Mouse (Mus musculus) neural tube, embryonic 14.5 days (tissue): ENCODE data around the gene Ppp1r35. TPM values are rescaled to one million over a fixed set of nuclear protein-coding genes. Genes with fewer than 3 reads are reported as not detected.

ENCODE experiments used
- ATAC-seq: fragments of 200-750 bp; cut with Nextera tagmentation; 2 replicates; pipeline ENCODE4 v1.8.0; 2017; ENCODE audit warnings: low read depth, mild to moderate bottlenecking, moderate TSS enrichment, moderate library complexity
- H3K27ac ChIP-seq: fragments of 300-500 bp; sonication (generic); 2 replicates; pipeline ENCODE4 v1.5.1; 2014; ENCODE audit warnings: low read depth, mild to moderate bottlenecking, control low read depth, low read length, moderate library complexity, mixed read lengths
- H3K27me3 ChIP-seq: fragments of 300-500 bp; sonication (generic); 2 replicates; pipeline ENCODE4 v1.6.1; 2014; ENCODE audit warnings: low read length; ENCODE audit not compliant: control insufficient read depth, insufficient read depth
- H3K36me3 ChIP-seq: fragments of 300-500 bp; sonication (generic); 2 replicates; pipeline ENCODE4 v1.6.1; 2014; ENCODE audit warnings: low read length, mixed read lengths; ENCODE audit not compliant: control insufficient read depth, insufficient read depth
- H3K4me1 ChIP-seq: fragments of 300-500 bp; sonication (generic); 2 replicates; pipeline ENCODE4 v1.6.1; 2014; ENCODE audit warnings: low read length; ENCODE audit not compliant: control insufficient read depth, insufficient read depth
- H3K4me2 ChIP-seq: fragments of 300-500 bp; sonication (generic); 2 replicates; pipeline ENCODE4 v1.6.1; 2014; ENCODE audit warnings: mild to moderate bottlenecking, low read depth, low read length, control low read depth
- H3K4me3 ChIP-seq: fragments of 300-500 bp; sonication (generic); 2 replicates; pipeline ENCODE4 v1.5.1; 2014; ENCODE audit warnings: low read depth, low read length, control low read depth, mixed read lengths
- H3K9ac ChIP-seq: fragments of 300-500 bp; sonication (generic); replicated peaks from 2 replicates; pipeline ENCODE4 v1.6.1; 2014; ENCODE audit warnings: low read depth, mild to moderate bottlenecking, control low read depth, low read length, mixed read lengths
- H3K9me3 ChIP-seq: fragments of 300-500 bp; sonication (generic); 2 replicates; pipeline ENCODE4 v1.6.1; 2016; ENCODE audit warnings: low read length; ENCODE audit not compliant: control insufficient read depth
- WGBS: fragments of 180-500 bp; shearing (Covaris S2); extraction: QIAGEN DNeasy Blood & Tissue Kit; methylation state at CpG from one replicate; pipeline ENCODE4 v1.1.7; 2014; 5-methylcytosine and 5-hydroxymethylcytosine counted together
- polyA plus RNA-seq: library from polyadenylated mRNA; unstranded; fragments of >200 nt; fragmentation: Nextera tagmentation; extraction: Ambion mirVana; gene quantifications from 2 replicates; pipeline ENCODE4 v1.2.1, GENCODE M21; 2014

Ppp1r35 gene
- polyA plus RNA-seq, 1 experiment from 2014 or later = 43.7 TPM

GRCm38 (mm10) chr5:137808316-137808715, 29.7 kb downstream of the Ppp1r35 start:
- Histone ChIP-seq H3K9me3 (no peaks in the 10 kb centered on the region), H3K36me3 (no peaks in the 10 kb centered on the region), H3K27me3 (no peaks in the 10 kb centered on the region), H3K4me3 (no peak overlapping the region), H3K4me1 (no peaks in the 10 kb centered on the region), H3K4me2 (no peak overlapping the region), H3K9ac (no peak overlapping the region), H3K27ac (no peak overlapping the region)
- WGBS = 88% methylated on average over 5 of the region's 5 CpGs
- no peak for ATAC-seq

- no peak overlapping the region for H3K4me2 ChIP-seq
- H3K27me3 ChIP-seq = no peaks in the 10 kb centered on the region
- H3K4me1 ChIP-seq = no peaks in the 10 kb centered on the region
- no peak for ATAC-seq
- no peaks in the 10 kb centered on the region for H3K9me3 ChIP-seq
- H3K36me3 ChIP-seq = no peaks in the 10 kb centered on the region
- H3K27ac ChIP-seq = no peak overlapping the region
- no peak overlapping the region for H3K9ac ChIP-seq
- H3K4me3 ChIP-seq = no peak overlapping the region
- 80% methylated on average over 4 of the region's 4 CpGs for WGBS
Observed at GRCm38 (mm10) chr5:137817466-137818222, 39.0 kb downstream of the Ppp1r35 start.

- H3K36me3 ChIP-seq = no peaks in the 10 kb centered on the region
- no peaks in the 10 kb centered on the region for H3K27me3 ChIP-seq
- no peak for ATAC-seq
- no peak overlapping the region for H3K27ac ChIP-seq
- H3K4me3 ChIP-seq = no peak overlapping the region
- WGBS = 72% methylated on average over 4 of the region's 4 CpGs
- no peaks in the 10 kb centered on the region for H3K4me1 ChIP-seq
- H3K9me3 ChIP-seq = no peaks in the 10 kb centered on the region
- H3K4me2 ChIP-seq = no peak overlapping the region
- H3K9ac ChIP-seq = no peak overlapping the region
Observed at GRCm38 (mm10) chr5:137822126-137822525, 43.5 kb downstream of the Ppp1r35 start.

GRCm38 (mm10) chr5:137822602-137823001, 44.0 kb downstream of the Ppp1r35 start:
- H3K27me3 ChIP-seq = no peaks in the 10 kb centered on the region
- H3K36me3 ChIP-seq = no peaks in the 10 kb centered on the region
- H3K4me2 ChIP-seq = no peak overlapping the region
- H3K9me3 ChIP-seq = no peaks in the 10 kb centered on the region
- no peak overlapping the region for H3K4me3 ChIP-seq
- 83% methylated on average over 1 of the region's 1 CpGs for WGBS
- H3K9ac ChIP-seq = no peak overlapping the region
- H3K4me1 ChIP-seq = no peaks in the 10 kb centered on the region
- no peak overlapping the region for H3K27ac ChIP-seq
- no peak for ATAC-seq

GRCm38 (mm10) chr5:137823455-137824045, 44.9 kb downstream of the Ppp1r35 start:
- Histone ChIP-seq H3K27ac (no peak overlapping the region), H3K27me3 (no peaks in the 10 kb centered on the region), H3K9ac (no peak overlapping the region), H3K9me3 (no peaks in the 10 kb centered on the region), H3K36me3 (no peaks in the 10 kb centered on the region), H3K4me2 (no peak overlapping the region), H3K4me3 (no peak overlapping the region), H3K4me1 (no peaks in the 10 kb centered on the region)
- no peak for ATAC-seq
- 93% methylated on average over 6 of the region's 6 CpGs for WGBS

GRCm38 (mm10) chr5:137825030-137825429, 46.4 kb downstream of the Ppp1r35 start:
- H3K4me1 ChIP-seq = no peaks in the 10 kb centered on the region
- WGBS = 89% methylated on average over 3 of the region's 3 CpGs
- ATAC-seq = no peak

GRCm38 (mm10) chr5:137825971-137826370, 47.3 kb downstream of the Ppp1r35 start:
- Histone ChIP-seq H3K9me3 (no peaks in the 10 kb centered on the region), H3K27ac (no peak overlapping the region), H3K36me3 (no peaks in the 10 kb centered on the region), H3K4me1 (no peaks in the 10 kb centered on the region), H3K9ac (no peak overlapping the region), H3K4me3 (no peak overlapping the region), H3K27me3 (no peaks in the 10 kb centered on the region), H3K4me2 (no peak overlapping the region)
- WGBS = 88% methylated on average over 2 of the region's 2 CpGs
- ATAC-seq = no peak

More at GRCm38 (mm10) chr5:137825030-137825429, 46.4 kb downstream of the Ppp1r35 start:
- H3K9ac ChIP-seq = no peak overlapping the region
- no peak overlapping the region for H3K4me3 ChIP-seq
- H3K36me3 ChIP-seq = no peaks in the 10 kb centered on the region
- H3K27ac ChIP-seq = no peak overlapping the region
- H3K27me3 ChIP-seq = no peaks in the 10 kb centered on the region
- H3K4me2 ChIP-seq = no peak overlapping the region
- no peaks in the 10 kb centered on the region for H3K9me3 ChIP-seq

GRCm38 (mm10) chr5:137826421-137826820, 47.8 kb downstream of the Ppp1r35 start:
- Histone ChIP-seq H3K27me3 (no peaks in the 10 kb centered on the region), H3K36me3 (no peaks in the 10 kb centered on the region), H3K9ac (no peak overlapping the region), H3K9me3 (no peaks in the 10 kb centered on the region), H3K4me3 (no peak overlapping the region), H3K4me1 (no peaks in the 10 kb centered on the region), H3K4me2 (no peak overlapping the region), H3K27ac (no peak overlapping the region)
- 79% methylated on average over 7 of the region's 7 CpGs for WGBS
- no peak for ATAC-seq

GRCm38 (mm10) chr5:137828694-137829093, 50.0 kb downstream of the Ppp1r35 start:
- WGBS = 90% methylated on average over 6 of the region's 6 CpGs
- ATAC-seq = no peak

More at GRCm38 (mm10) chr5:137828694-137829093, 50.0 kb downstream of the Ppp1r35 start:
- Histone ChIP-seq H3K36me3 (no peaks in the 10 kb centered on the region), H3K27me3 (no peaks in the 10 kb centered on the region), H3K27ac (no peak overlapping the region), H3K9ac (no peak overlapping the region), H3K4me1 (no peaks in the 10 kb centered on the region), H3K4me3 (no peak overlapping the region), H3K4me2 (no peak overlapping the region), H3K9me3 (no peaks in the 10 kb centered on the region)
